In the genomic region with DNA sequence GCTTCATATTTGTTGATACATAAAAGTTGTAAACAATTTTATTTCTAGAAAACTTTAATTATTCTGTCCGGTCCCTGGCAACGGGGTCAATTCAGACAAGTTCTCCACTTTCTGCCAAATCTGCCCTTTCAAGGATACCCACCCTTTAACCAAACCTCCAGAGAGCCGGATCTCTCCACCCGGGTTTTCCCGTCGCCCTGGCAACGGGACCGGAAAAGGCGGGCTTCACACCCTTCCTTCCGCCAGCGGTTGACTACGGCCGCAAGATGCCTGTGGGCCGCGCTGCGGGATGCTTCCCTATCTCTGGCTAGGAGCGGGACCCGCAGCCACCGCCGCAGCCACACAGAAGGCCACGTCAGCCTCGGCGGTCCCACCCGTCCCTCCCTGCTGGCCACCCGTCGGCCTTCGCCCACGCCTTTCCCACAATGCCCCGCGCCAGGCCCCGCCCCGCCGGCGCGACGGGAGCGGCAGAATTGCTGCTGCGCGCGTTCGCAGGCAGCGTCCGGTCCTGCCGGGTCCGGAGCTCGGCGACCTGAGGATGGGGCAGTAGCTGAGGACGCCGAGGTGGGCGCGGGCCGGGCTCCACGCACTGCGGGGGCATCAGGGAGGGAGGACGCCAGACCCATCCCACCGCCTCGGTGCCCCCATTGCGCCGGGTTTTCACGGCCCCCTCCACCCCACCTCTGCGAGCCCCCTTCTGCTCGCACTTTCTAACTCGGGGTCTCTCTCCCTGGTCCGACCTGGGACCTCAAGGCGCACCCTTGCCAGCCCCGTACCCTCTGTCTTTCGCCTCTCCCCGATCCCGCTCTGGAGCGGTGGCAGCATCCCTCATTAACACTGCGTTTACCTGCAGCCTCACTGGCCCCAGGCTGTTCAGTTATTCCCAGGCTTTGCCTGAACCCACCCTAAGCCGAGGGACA, we compare ENCODE assay signal across 8 mouse cellular contexts. TPM values are rescaled to one million over a fixed set of nuclear protein-coding genes. Genes with fewer than 3 reads are reported as not detected.
DNase-seq lines count a peak whose midpoint lies in the region; ATAC-seq lines count a peak whose summit lies in the region.

Gene Dnajc10 (plus strand): TSS at position 225 of the 920 bp plus-strand sequence.

- intact Hi-C loops in gastrocnemius, postnatal 14 days (cut with DNase I; ENCODE audit: low total_unique reads) = no loop called here
- intact Hi-C loops in left cerebral cortex, postnatal 10 days (cut with DNase I) = no loop called here

- peak; percentile 93 for ATAC-seq in inflammation-experienced regulatory T-cells, adult 6 months
- ATAC-seq in megakaryocyte-erythroid progenitor cell, adult 5-6 weeks (replicated peaks; ENCODE audit: low FRiP score, low TSS enrichment, poor library complexity, severe bottlenecking) = peak; percentile 68

- peak; percentile 94 to 98 for DNase-seq in adrenal gland, adult (ENCODE audit: inconsistent age in 2 of 2, low spot score in 1 of 2)
- DNase-seq in embryo, embryonic 10.5 days (ENCODE audit: low spot score) = peak; percentile 94
- peak; percentile 92 for DNase-seq in gastrocnemius, postnatal 14 days
- DNase-seq in left cerebral cortex, postnatal 10 days (ENCODE audit: extremely low spot score in 1 of 2, low spot score in 2 of 2) = peak; percentile 90 to 97
- DNase-seq in right cerebral cortex, postnatal 25 days = peak; percentile 93
- peak; percentile 90 to 91 for DNase-seq in urinary bladder, postnatal 4 days (ENCODE audit: low spot score in 2 of 2)

RNA-seq across cellular contexts. Expression of gene Dnajc10, which starts in this region (rescaled TPM):
- 10 to 100 TPM; 21.9 to 23.4 TPM for total RNA-seq in gastrocnemius, postnatal 14 days (2021)
- polyA plus RNA-seq in inflammation-experienced regulatory T-cells, adult 6 months (2017; shearing (Covaris generic)) = 10 to 100 TPM; 42.4 to 54.0 (median 47.9) TPM
- total RNA-seq in left cerebral cortex, postnatal 10 days (2021) = 10 to 100 TPM; 65.4 to 73.3 TPM
- total RNA-seq in megakaryocyte-erythroid progenitor cell, adult 5-6 weeks (2014; fragmentation: Nextera tagmentation) = 48.0 and 50.3 TPM in 2 replicates
- 50.1 and 99.0 TPM in 2 replicates for total RNA-seq in megakaryocyte-erythroid progenitor cell, adult 5-6 weeks (2017)

Comparison
In these comparisons a context has a peak if more than half of its experiments do, and no peak if none do; other contexts are left out.
1. Peak in every context shown above with its lines: DNase-seq and ATAC-seq.